Mouse (Mus musculus): ENCODE data around the gene Dusp7.

Dusp7 gene

GRCm38 (mm10) chr9:106345167-106345566, 23.3 kb upstream of the Dusp7 start:
- no peak for TF ChIP-seq GATA4 (IDR thresholded peaks at IDR 0.05; ENCODE audit: insufficient replicate concordance, low read length)

DNA sequence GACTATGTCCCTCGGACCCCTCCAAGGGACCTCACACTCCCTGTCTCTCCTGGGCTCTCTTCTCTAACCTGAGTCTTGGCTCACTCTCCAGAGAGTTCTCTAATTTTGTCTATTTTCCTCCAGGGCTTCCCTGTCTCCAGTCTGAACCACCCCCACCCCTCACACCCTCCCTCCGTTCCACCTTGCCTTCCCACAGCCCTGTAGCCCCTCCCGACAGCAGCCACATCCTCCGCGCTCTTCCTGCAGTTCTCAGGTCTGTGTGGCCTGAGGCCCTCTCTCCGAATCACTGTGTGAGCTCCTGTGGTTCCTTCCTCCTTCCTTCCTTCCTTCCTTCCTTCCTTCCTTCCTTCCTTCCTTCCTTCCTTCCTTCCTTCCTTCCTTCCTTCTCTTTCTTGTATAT, 22.8 kb upstream of the Dusp7 start:
- no peak for TF ChIP-seq GATA4 (IDR thresholded peaks at IDR 0.05; ENCODE audit: insufficient replicate concordance, low read length)

GRCm38 (mm10) chr9:106348281-106348680, 20.2 kb upstream of the Dusp7 start:
- no peak for TF ChIP-seq GATA4 (IDR thresholded peaks at IDR 0.05; ENCODE audit: insufficient replicate concordance, low read length)

DNA sequence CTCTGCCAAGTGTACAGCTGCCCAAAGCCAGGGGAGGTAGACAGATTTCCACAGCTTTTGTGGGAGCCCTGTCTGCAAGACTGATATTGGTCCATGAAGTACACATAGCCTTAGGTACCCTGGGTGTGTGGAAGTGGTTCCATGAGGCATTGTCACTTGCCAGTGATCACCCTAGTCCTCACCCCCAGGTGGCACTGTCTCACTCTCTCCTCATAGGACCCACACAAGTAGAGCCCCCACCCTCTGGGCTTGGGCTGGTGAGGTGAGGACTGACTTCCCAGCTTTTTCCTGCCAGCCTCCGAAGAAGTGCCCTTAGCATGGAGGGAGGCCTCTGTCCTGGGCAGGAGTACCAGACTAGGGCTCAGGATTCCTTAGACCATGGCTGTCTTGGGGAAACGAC, 19.4 kb upstream of the Dusp7 start:
- no peak for TF ChIP-seq GATA4 (IDR thresholded peaks at IDR 0.05; ENCODE audit: insufficient replicate concordance, low read length)

GRCm38 (mm10) chr9:106351178-106351577, 17.3 kb upstream of the Dusp7 start:
- no peak for TF ChIP-seq GATA4 (IDR thresholded peaks at IDR 0.05; ENCODE audit: insufficient replicate concordance, low read length)

- TF ChIP-seq GATA4 (IDR thresholded peaks at IDR 0.05; ENCODE audit: insufficient replicate concordance, low read length): no peak
Observed at GRCm38 (mm10) chr9:106353779-106354178, 14.7 kb upstream of the Dusp7 start.

DNA sequence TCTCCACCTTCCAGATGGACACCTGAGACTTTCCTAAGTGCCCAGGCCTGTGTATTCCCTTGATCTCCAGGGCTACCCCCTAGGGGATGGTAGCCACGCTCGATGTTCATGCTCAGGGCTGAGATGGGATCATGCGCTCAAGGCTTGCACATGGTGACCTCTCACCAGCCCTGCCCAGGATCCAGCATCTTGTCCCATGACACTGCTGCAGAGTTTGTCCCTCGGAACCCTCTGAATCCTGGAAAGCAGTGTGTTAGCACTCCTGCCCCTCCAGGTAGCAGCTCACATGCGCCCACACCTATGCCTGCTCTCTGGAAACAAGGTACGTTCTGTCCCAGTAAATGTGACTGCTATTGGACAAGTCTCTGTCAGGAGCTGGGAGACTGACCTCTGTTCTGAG, 13.6 kb upstream of the Dusp7 start:
- no peak for TF ChIP-seq GATA4 (IDR thresholded peaks at IDR 0.05; ENCODE audit: insufficient replicate concordance, low read length)

DNA sequence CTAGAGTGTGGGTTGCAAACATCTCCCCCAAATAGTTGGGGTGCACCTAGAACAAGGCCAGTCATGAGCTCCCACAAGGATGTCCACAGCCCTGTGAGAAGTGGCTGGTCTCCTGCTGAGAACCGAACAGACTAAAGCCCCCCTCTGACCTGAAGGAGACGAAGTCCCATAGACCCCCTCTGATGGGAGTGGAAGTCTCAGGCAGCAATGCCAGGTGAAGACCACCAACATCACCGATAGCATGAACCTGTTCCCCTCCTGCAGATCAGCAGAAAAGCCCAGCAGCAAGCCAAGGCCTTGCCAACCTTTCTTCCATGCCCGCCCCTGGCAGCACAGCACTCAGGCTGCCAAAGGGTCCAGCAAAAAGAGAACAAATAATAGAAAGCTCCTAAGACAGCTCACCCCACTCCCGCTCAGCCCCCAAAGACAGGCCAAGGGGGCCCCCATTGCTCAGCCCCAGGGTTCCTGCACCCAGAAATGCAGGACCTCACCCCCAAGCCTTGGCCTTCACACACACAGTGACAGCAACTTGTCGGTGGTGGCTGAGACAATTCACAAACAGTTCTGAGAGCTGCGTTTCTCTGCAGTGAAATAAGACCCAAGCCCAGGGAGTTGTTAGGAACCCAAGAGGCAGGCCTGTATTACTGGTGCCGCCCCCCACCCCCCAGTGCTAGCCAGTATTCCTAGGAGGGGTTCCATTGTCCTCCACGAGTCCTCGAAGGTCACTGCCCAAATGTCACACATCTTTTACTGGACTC, 13.0 kb upstream of the Dusp7 start:
- TF ChIP-seq GATA4 (IDR thresholded peaks at IDR 0.05; ENCODE audit: insufficient replicate concordance, low read length): no peak

DNA sequence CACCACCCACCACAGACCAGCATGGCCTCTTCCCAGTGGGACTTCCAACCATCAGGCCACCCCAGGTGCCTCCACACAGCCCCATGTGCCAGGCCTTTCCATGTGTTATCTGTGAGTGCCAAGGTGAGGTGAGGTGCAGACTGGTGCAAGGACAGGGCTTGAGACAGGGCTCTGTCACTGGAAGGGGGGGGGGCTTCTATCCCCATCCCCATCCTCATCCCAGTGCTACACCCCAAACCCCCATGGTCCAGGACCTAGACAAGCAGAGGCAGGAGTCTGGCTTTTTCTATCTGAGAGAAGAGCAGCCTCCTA, 12.5 kb upstream of the Dusp7 start:
- no peak for TF ChIP-seq GATA4 (IDR thresholded peaks at IDR 0.05; ENCODE audit: insufficient replicate concordance, low read length)

DNA sequence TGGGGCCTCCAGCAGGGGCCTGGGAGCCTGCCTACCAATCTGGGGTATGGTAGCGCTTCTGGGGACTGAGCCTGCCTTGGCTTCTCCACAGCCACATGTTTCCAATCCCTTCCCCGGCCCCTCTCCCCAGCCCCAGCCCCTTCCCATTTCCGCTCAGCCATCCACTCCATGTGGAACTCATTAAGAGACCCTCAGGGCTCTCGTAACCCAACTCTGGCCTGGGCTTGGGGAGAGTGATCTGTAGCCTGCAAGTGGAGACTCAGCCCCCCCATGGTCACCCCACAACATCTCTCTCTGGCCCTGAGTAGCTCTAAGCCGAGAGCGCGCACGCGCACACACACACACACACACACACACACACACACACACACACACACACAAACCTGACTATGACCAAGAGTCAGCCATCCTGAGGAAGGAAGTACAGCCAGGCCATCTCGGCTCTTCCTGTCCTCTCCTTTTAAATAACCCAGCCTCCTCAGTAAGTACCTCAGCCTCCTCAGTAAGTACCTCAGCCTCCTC, 12.0 kb upstream of the Dusp7 start:
- peak; percentile 59 for TF ChIP-seq GATA4 (IDR thresholded peaks at IDR 0.05; ENCODE audit: insufficient replicate concordance, low read length)

- TF ChIP-seq GATA4 (IDR thresholded peaks at IDR 0.05; ENCODE audit: insufficient replicate concordance, low read length): no peak
Observed at GRCm38 (mm10) chr9:106357167-106357566, 11.3 kb upstream of the Dusp7 start.

- TF ChIP-seq GATA4 (IDR thresholded peaks at IDR 0.05; ENCODE audit: insufficient replicate concordance, low read length): no peak
Observed at GRCm38 (mm10) chr9:106359297-106359696, 9.1 kb upstream of the Dusp7 start.

- no peak for TF ChIP-seq GATA4 (IDR thresholded peaks at IDR 0.05; ENCODE audit: insufficient replicate concordance, low read length)
Observed at GRCm38 (mm10) chr9:106361140-106361539, 7.3 kb upstream of the Dusp7 start.

- no peak for TF ChIP-seq GATA4 (IDR thresholded peaks at IDR 0.05; ENCODE audit: insufficient replicate concordance, low read length)
Observed at GRCm38 (mm10) chr9:106365333-106365732, 3.1 kb upstream of the Dusp7 start.

DNA sequence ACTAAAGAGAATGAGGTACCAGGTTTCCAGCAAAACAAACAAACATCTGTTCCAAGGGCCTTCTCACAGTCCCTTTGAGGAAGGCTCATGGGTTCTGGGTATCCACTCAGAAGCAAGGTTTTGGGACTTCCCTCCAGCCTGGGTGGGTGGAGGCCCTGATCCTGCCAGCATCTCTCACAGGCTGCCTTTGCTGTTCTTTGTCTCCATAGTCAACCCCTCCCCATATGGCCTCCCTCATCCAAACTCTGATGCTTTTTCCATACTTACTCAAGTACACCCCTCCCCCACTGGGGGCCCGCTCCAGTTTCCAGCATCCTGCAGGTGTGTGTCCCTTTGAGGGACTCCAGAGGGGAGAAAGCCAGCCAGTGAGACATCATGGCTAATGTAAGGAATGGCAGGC, 2.2 kb upstream of the Dusp7 start:
- no peak for TF ChIP-seq GATA4 (IDR thresholded peaks at IDR 0.05; ENCODE audit: insufficient replicate concordance, low read length)

DNA sequence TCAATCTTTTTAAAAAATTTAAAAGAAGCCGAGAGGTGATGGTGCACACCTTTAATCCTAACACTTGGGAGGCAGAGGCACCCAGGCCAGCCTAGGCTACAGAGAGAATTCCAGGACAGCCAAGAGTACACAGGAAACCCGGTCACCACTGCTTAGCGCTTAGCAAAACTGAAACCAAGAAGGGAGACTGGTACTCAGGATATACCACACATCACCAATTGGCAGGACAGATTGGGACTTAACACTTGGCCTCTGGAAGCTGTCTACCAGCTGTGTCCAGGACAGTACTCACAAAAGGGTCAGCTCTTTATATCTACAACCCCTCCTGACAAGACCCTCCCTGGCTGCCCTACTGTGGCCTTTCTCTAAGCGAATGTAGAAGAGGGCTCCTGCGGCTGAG, 1.4 kb upstream of the Dusp7 start:
- TF ChIP-seq GATA4 (IDR thresholded peaks at IDR 0.05; ENCODE audit: insufficient replicate concordance, low read length): no peak

DNA sequence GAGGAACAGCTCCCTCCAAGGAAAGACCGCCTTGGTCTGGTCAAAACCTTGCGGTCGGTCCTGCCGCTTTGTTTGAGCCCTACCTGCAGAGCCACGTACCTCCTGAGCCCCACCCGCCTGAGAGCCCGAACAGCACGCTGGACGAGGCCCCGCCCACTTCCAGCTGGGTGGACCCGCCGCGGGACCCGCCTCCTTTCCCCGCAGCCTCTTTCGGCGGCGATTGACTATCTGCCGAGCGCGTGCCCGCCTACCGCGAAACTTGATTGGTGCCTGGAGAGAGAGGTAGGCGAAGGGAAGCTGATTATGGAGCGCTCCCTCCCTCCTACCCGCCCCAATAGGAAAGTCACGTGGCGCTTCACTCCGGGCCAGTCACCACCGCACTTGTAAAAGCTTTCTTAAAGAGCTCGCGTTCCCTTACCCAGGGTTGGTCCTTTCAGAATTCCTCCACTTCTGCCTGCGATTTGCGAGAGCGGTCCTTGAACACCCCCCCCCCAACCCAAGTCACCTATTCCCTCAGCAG, 780 bp upstream of the Dusp7 start:
- TF ChIP-seq GATA4 (IDR thresholded peaks at IDR 0.05; ENCODE audit: insufficient replicate concordance, low read length): peak; percentile 84; the same call in 1 of the 2 replicates
